Mouse (Mus musculus): ENCODE measurements around the gene Pbx1.

- no peak for TF ChIP-seq CTCF (IDR thresholded peaks at IDR 0.05; ENCODE audit: control insufficient read depth, insufficient read depth, low read length)
- no peak for TF ChIP-seq POLR2A (IDR thresholded peaks at IDR 0.05; ENCODE audit: borderline replicate concordance, control insufficient read depth, low read depth, low read length)
Measured at GRCm38 (mm10) chr1:168432281-168432725, 233 bp upstream of the Pbx1 start.
